ENCODE assay signal across 30 mouse cellular contexts in genomic region chr6:43274123-43274522, GRCm38 (mm10). TPM values are rescaled to one million over a fixed set of nuclear protein-coding genes. Genes with fewer than 3 reads are reported as not detected.
"Had no signal": no experiment of that assay in that cellular context is flagged by ENCODE, and none has a peak within 500 bp of the region (broad histone marks: within the 10 kb centered on the region; RNA-seq: fewer than 3 reads in every experiment).

No protein-coding gene starts in this region.

- H3K9me3 ChIP-seq: heart, embryonic 13.5 days; heart, embryonic 15.5 days; hindbrain, embryonic 13.5 days; hindbrain, embryonic 15.5 days; limb, embryonic 13.5 days; limb, embryonic 15.5 days; liver, embryonic 12.5 days had no signal

- H3K4me2 ChIP-seq: heart, embryonic 11.5 days; heart, embryonic 13.5 days; heart, embryonic 15.5 days; hindbrain, embryonic 13.5 days; hindbrain, embryonic 15.5 days; limb, embryonic 13.5 days; limb, embryonic 15.5 days; liver, embryonic 12.5 days had no signal

- H3K9ac ChIP-seq: forebrain, postnatal 0 days; heart, embryonic 13.5 days; heart, embryonic 15.5 days; hindbrain, embryonic 13.5 days; hindbrain, embryonic 15.5 days; limb, embryonic 13.5 days; limb, embryonic 15.5 days; liver, embryonic 12.5 days; liver, embryonic 14.5 days had no signal

- H3K4me1 ChIP-seq: heart, embryonic 15.5 days; hindbrain, embryonic 13.5 days; hindbrain, embryonic 15.5 days; limb, embryonic 13.5 days; limb, embryonic 15.5 days; liver, embryonic 12.5 days had no signal

- H3K27me3 ChIP-seq: heart, embryonic 13.5 days; heart, embryonic 15.5 days; hindbrain, embryonic 13.5 days; hindbrain, embryonic 15.5 days; limb, embryonic 13.5 days; limb, embryonic 15.5 days; liver, embryonic 12.5 days had no signal

- H3K4me3 ChIP-seq: heart, adult 2 months; heart, embryonic 13.5 days; heart, embryonic 15.5 days; hindbrain, embryonic 13.5 days; hindbrain, embryonic 15.5 days; limb, embryonic 13.5 days; limb, embryonic 15.5 days; liver, embryonic 12.5 days had no signal

- H3K27ac ChIP-seq: hindbrain, embryonic 13.5 days; hindbrain, embryonic 15.5 days; hindbrain, postnatal 0 days; limb, embryonic 13.5 days; limb, embryonic 15.5 days; liver, embryonic 12.5 days; liver, embryonic 14.5 days had no signal

- ATAC-seq: forebrain, postnatal 0 days; hindbrain, postnatal 0 days; intestine, embryonic 16.5 days; liver, embryonic 12.5 days had no signal

- H3K36me3 ChIP-seq: hindbrain, embryonic 13.5 days; hindbrain, embryonic 15.5 days; liver, embryonic 12.5 days had no signal

- DNase-seq: forebrain, postnatal 0 days; gastrocnemius, postnatal 14 days; gastrocnemius, postnatal 36 days; heart, adult 2 months; heart, postnatal 14 days; heart, postnatal 36 days; kidney, adult 11 months; kidney, adult 9 months; kidney, postnatal 25 days; layer of hippocampus, adult 9-11 months; layer of hippocampus, postnatal 36 days; left cerebral cortex, postnatal 4 days had no signal

RNA-seq across cellular contexts. Expression of gene Nobox, which starts 35.2 kb away (rescaled TPM):
- polyA plus RNA-seq: gonadal fat pad, adult 2 months; heart, adult 2 months; heart, embryonic 11.5 days; heart, embryonic 13.5 days; heart, embryonic 15.5 days; heart, postnatal 0 days; hindbrain, embryonic 11.5 days; hindbrain, embryonic 13.5 days; hindbrain, embryonic 15.5 days; hindbrain, postnatal 0 days; intestine, embryonic 14.5 days; intestine, embryonic 16.5 days; large intestine, adult 2 months; limb, embryonic 11.5 days; limb, embryonic 13.5 days; limb, embryonic 15.5 days; liver, embryonic 12.5 days had no signal

RNA-seq across cellular contexts. Expression of gene Olfr47, which starts 42.8 kb away (rescaled TPM):
- polyA plus RNA-seq: forebrain, postnatal 0 days; gonadal fat pad, adult 2 months; heart, adult 2 months; heart, embryonic 11.5 days; heart, embryonic 13.5 days; heart, embryonic 15.5 days; heart, postnatal 0 days; hindbrain, embryonic 11.5 days; hindbrain, embryonic 13.5 days; hindbrain, embryonic 15.5 days; hindbrain, postnatal 0 days; intestine, embryonic 14.5 days; intestine, embryonic 16.5 days; large intestine, adult 2 months; limb, embryonic 11.5 days; limb, embryonic 13.5 days; limb, embryonic 15.5 days; liver, adult 2 months; liver, embryonic 12.5 days; liver, embryonic 14.5 days had no signal
